Mouse (Mus musculus) urinary bladder, adult 2 months (tissue): Measurements from ENCODE around the gene Atp6v0c. TPM values are rescaled to one million over a fixed set of nuclear protein-coding genes. Genes with fewer than 3 reads are reported as not detected.
A peak's percentile ranks its signal among the peaks of the same experiment; 100 is the strongest.

Source experiments
- DNase-seq: peaks from one replicate; pipeline ENCODE4 v3.0.0; 2022; ENCODE audit warnings: low spot score
- polyA plus RNA-seq: library from polyadenylated mRNA; depleted of rRNA; stranded (reverse); fragments of >200 nt; gene quantifications from 2 replicates; pipeline ENCODE4 v1.2.3, GENCODE M21; 2012

The Atp6v0c gene
- polyA plus RNA-seq, 1 experiment, result 497 TPM

- no peak for DNase-seq
Measured at GRCm38 (mm10) chr17:24199252-24199651, 29.8 kb upstream of the Atp6v0c start.

GRCm38 (mm10) chr17:24197032-24197824 lies 27.7 kb upstream of the Atp6v0c start:
- no peak for DNase-seq

GRCm38 (mm10) chr17:24195349-24195748 lies 25.8 kb upstream of the Atp6v0c start:
- no peak for DNase-seq

- DNase-seq, result no peak
Measured at GRCm38 (mm10) chr17:24193769-24194168, 24.3 kb upstream of the Atp6v0c start.

- DNase-seq, result no peak
Measured at GRCm38 (mm10) chr17:24193268-24193667, 23.8 kb upstream of the Atp6v0c start.

GRCm38 (mm10) chr17:24192848-24193247 lies 23.3 kb upstream of the Atp6v0c start:
- no peak for DNase-seq

GRCm38 (mm10) chr17:24191481-24191880 lies 22.0 kb upstream of the Atp6v0c start:
- no peak for DNase-seq

- no peak for DNase-seq
Measured at GRCm38 (mm10) chr17:24190934-24191333, 21.4 kb upstream of the Atp6v0c start.

GRCm38 (mm10) chr17:24174259-24174658 lies 4.8 kb upstream of the Atp6v0c start:
- no peak for DNase-seq

- no peak for DNase-seq
Measured at GRCm38 (mm10) chr17:24173423-24173822, 3.9 kb upstream of the Atp6v0c start.

- no peak for DNase-seq
Measured at GRCm38 (mm10) chr17:24171738-24172137, 2.2 kb upstream of the Atp6v0c start.

GRCm38 (mm10) chr17:24170729-24171128 lies 1.2 kb upstream of the Atp6v0c start:
- no peak for DNase-seq

GRCm38 (mm10) chr17:24170125-24170524 lies 623 bp upstream of the Atp6v0c start:
- no peak for DNase-seq

GRCm38 (mm10) chr17:24168590-24169277 lies 768 bp downstream of the Atp6v0c start:
- DNase-seq, result no peak

- DNase-seq, result no peak
Measured at GRCm38 (mm10) chr17:24167891-24168505, 1.5 kb downstream of the Atp6v0c start.

GRCm38 (mm10) chr17:24167120-24167519 lies 2.4 kb downstream of the Atp6v0c start:
- no peak for DNase-seq

- DNase-seq, result no peak
Measured at GRCm38 (mm10) chr17:24164566-24165259, 4.8 kb downstream of the Atp6v0c start.

- DNase-seq, result peak; percentile 97
Measured at GRCm38 (mm10) chr17:24163176-24163962, 6.1 kb downstream of the Atp6v0c start, which contains the start of gene Amdhd2. Amdhd2 (minus strand) TSS chr17:24163766.

GRCm38 (mm10) chr17:24162584-24163175 lies 6.8 kb downstream of the Atp6v0c start:
- no peak for DNase-seq

- DNase-seq, result no peak
Measured at GRCm38 (mm10) chr17:24161466-24161865, 8.0 kb downstream of the Atp6v0c start.

GRCm38 (mm10) chr17:24157526-24157925 lies 12.0 kb downstream of the Atp6v0c start:
- DNase-seq, result no peak
